ENCODE assay signal across 9 mouse cellular contexts in genomic region chr5:114618851-114619250, GRCm38 (mm10). TPM values are rescaled to one million over a fixed set of nuclear protein-coding genes. Genes with fewer than 3 reads are reported as not detected.
DNase-seq lines count a peak whose midpoint lies in the region; ATAC-seq and TF ChIP-seq lines count a peak whose summit lies in the region.
"Had no signal": no experiment of that assay in that cellular context is flagged by ENCODE, and none has a peak within 500 bp of the region (broad histone marks: within the 10 kb centered on the region; RNA-seq: fewer than 3 reads in every experiment).

No protein-coding gene starts in this region.

- no peaks in the 10 kb centered on the region for H3K9me3 ChIP-seq in forebrain, postnatal 0 days (ENCODE audit: low read length)
- H3K9me3 ChIP-seq in forebrain, embryonic 13.5 days (replicated peaks), result no peaks in the 10 kb centered on the region
- H3K9me3 ChIP-seq in midbrain, embryonic 15.5 days, result no peaks in the 10 kb centered on the region
- H3K9me3 ChIP-seq: liver, embryonic 15.5 days had no signal

- TF ChIP-seq POLR2A in bone marrow, adult 2 months (IDR thresholded peaks at IDR 0.05; ENCODE audit: borderline replicate concordance, control insufficient read depth, low read depth, low read length), result no peak

- H3K79me2 ChIP-seq in C2C12 (ENCODE audit: control insufficient read depth, insufficient read depth), result no peaks in the 10 kb centered on the region

- no peak overlapping the region for H3ac ChIP-seq in C2C12 (ENCODE audit: control insufficient read depth, insufficient read length, low read depth)

- DNase-seq in forebrain, postnatal 0 days, result peak; percentile 91
- DNase-seq in frontal cortex, postnatal 25 days (ENCODE audit: low spot score in 2 of 2), result peak; percentile 53 to 54
- peak; percentile 40 for DNase-seq in left cerebral cortex, adult 11 months (ENCODE audit: low spot score)
- DNase-seq in testis, postnatal 14 days (ENCODE audit: low spot score), result peak; percentile 77

- H3K4me1 ChIP-seq in forebrain, postnatal 0 days (ENCODE audit: insufficient read depth), result no peaks in the 10 kb centered on the region
- H3K4me1 ChIP-seq in forebrain, embryonic 13.5 days, result no peaks in the 10 kb centered on the region
- H3K4me1 ChIP-seq in bone marrow, adult 2 months (ENCODE audit: control insufficient read depth, insufficient read depth, low read length), result no peaks in the 10 kb centered on the region
- H3K4me1 ChIP-seq in midbrain, embryonic 15.5 days, result no peaks in the 10 kb centered on the region

- no peak overlapping the region for H3K4me2 ChIP-seq in forebrain, postnatal 0 days (ENCODE audit: low read depth)
- no peak overlapping the region for H3K4me2 ChIP-seq in forebrain, embryonic 13.5 days
- no peak overlapping the region for H3K4me2 ChIP-seq in midbrain, embryonic 15.5 days
- H3K4me2 ChIP-seq: liver, embryonic 15.5 days had no signal

- no peaks in the 10 kb centered on the region for H3K36me3 ChIP-seq in forebrain, postnatal 0 days (ENCODE audit: insufficient read depth)
- H3K36me3 ChIP-seq in forebrain, embryonic 13.5 days (ENCODE audit: poor library complexity, severe bottlenecking), result no peaks in the 10 kb centered on the region
- H3K36me3 ChIP-seq in C2C12 (ENCODE audit: control insufficient read depth, insufficient read depth), result no peaks in the 10 kb centered on the region
- H3K36me3 ChIP-seq in midbrain, embryonic 15.5 days (replicated peaks), result no peaks in the 10 kb centered on the region
- H3K36me3 ChIP-seq: liver, embryonic 15.5 days had no signal

- peaks cover 6% of the 10 kb centered on the region; the same call in 1 of the 2 replicates for H3K27me3 ChIP-seq in forebrain, postnatal 0 days (ENCODE audit: insufficient read depth, low read length)
- H3K27me3 ChIP-seq in forebrain, embryonic 13.5 days, result no peaks in the 10 kb centered on the region
- peaks cover 33% of the 10 kb centered on the region for H3K27me3 ChIP-seq in C2C12 (ENCODE audit: control insufficient read depth, insufficient read depth, insufficient read length)
- no peaks in the 10 kb centered on the region for H3K27me3 ChIP-seq in midbrain, embryonic 15.5 days (replicated peaks)
- H3K27me3 ChIP-seq: liver, embryonic 15.5 days had no signal

- no peak overlapping the region for H3K27ac ChIP-seq in forebrain, postnatal 0 days (ENCODE audit: low read depth, low read length)
- no peak overlapping the region for H3K27ac ChIP-seq in forebrain, embryonic 13.5 days
- H3K27ac ChIP-seq in bone marrow, adult 2 months (ENCODE audit: control insufficient read depth, insufficient read depth, low read depth, low read length, poor library complexity), result no peak overlapping the region
- no peak overlapping the region for H3K27ac ChIP-seq in midbrain, embryonic 15.5 days
- H3K27ac ChIP-seq: liver, embryonic 15.5 days had no signal

- H3K9ac ChIP-seq in forebrain, postnatal 0 days, result no peak overlapping the region
- no peak overlapping the region for H3K9ac ChIP-seq in forebrain, embryonic 13.5 days
- H3K9ac ChIP-seq in midbrain, embryonic 15.5 days, result no peak overlapping the region
- H3K9ac ChIP-seq: liver, embryonic 15.5 days had no signal

- peak; percentile 60 for ATAC-seq in forebrain, postnatal 0 days
- no peak; the same call in 1 of the 2 replicates for ATAC-seq in forebrain, embryonic 13.5 days
- ATAC-seq in midbrain, embryonic 15.5 days (replicated peaks), result 0 out of 2 replicates have a peak, but pooled peaks have one; percentile 12

- WGBS in forebrain, postnatal 0 days, result 20% methylated on average over 8 of the region's 8 CpGs
- 26% methylated on average over 8 of the region's 8 CpGs for WGBS in forebrain, embryonic 13.5 days
- 17% methylated on average over 8 of the region's 8 CpGs for WGBS in bone marrow, adult 2 months
- 25% methylated on average over 8 of the region's 8 CpGs for WGBS in midbrain, embryonic 15.5 days

- TF ChIP-seq CTCF in forebrain, postnatal 0 days (IDR thresholded peaks at IDR 0.05; ENCODE audit: low read depth), result peak; percentile 94
- peak; percentile 63 for TF ChIP-seq CTCF in C2C12 (IDR thresholded peaks at IDR 0.05; ENCODE audit: control insufficient read depth, insufficient read depth, insufficient read length)
- TF ChIP-seq CTCF in bone marrow, adult 2 months (IDR thresholded peaks at IDR 0.05; ENCODE audit: control insufficient read depth, insufficient read depth, low read length), result peak; percentile 92

- H3K4me3 ChIP-seq in forebrain, postnatal 0 days (ENCODE audit: low read depth, low read length), result no peak overlapping the region
- no peak overlapping the region for H3K4me3 ChIP-seq in forebrain, embryonic 13.5 days
- no peak overlapping the region for H3K4me3 ChIP-seq in C2C12 (ENCODE audit: insufficient read depth, poor library complexity, severe bottlenecking)
- no peak overlapping the region for H3K4me3 ChIP-seq in bone marrow, adult 2 months (replicated peaks; ENCODE audit: control insufficient read depth, low read depth, low read length)
- H3K4me3 ChIP-seq in midbrain, embryonic 15.5 days, result no peak overlapping the region
- H3K4me3 ChIP-seq: liver, embryonic 15.5 days had no signal

- H3K79me3 ChIP-seq in C2C12 (ENCODE audit: low read depth), result no peaks in the 10 kb centered on the region

TF ChIP-seq in C2C12, 6 proteins besides CTCF, POLR2A, EP300 and RAD21:
- TF ChIP-seq MYOG (IDR thresholded peaks at IDR 0.05; ENCODE audit: control insufficient read depth, extremely low read depth, insufficient read length), result no peak
- TF ChIP-seq USF1 (IDR thresholded peaks at IDR 0.05; ENCODE audit: low read depth), result no peak
- no peak for TF ChIP-seq CEBPB (IDR thresholded peaks at IDR 0.05; ENCODE audit: low read depth)
- TF ChIP-seq FOSL1 (IDR thresholded peaks at IDR 0.05; ENCODE audit: insufficient read depth, low read length, poor library complexity, severe bottlenecking), result no peak
- TF ChIP-seq MYOD1 (IDR thresholded peaks at IDR 0.05; ENCODE audit: control insufficient read depth, insufficient read length, low read depth), result no peak
- no peak for TF ChIP-seq MAX (IDR thresholded peaks at IDR 0.05)

RNA-seq across cellular contexts. Expression of gene Trpv4, which starts 39.4 kb away (rescaled TPM):
- 0.81 and 1.5 TPM in 2 replicates for total RNA-seq in forebrain, postnatal 0 days (2014; rRNA removed)
- polyA plus RNA-seq in forebrain, postnatal 0 days (2015; fragmentation: Nextera tagmentation; extraction: Ambion mirVana), result 1.3 and 2.4 TPM in 2 replicates
- polyA plus RNA-seq in forebrain, embryonic 13.5 days (2015; fragmentation: Nextera tagmentation; extraction: Ambion mirVana), result 0.39 and 0.47 TPM in 2 replicates
- polyA plus RNA-seq in C2C12 (2012; fragmentation: generic; extraction: Trizol), result 0.55 TPM
- polyA plus RNA-seq in bone marrow, adult 2 months (2011; ENCODE audit: insufficient read depth, insufficient read length, low replicate concordance, missing spikeins), result 1.3 and 5.0 TPM in 2 replicates
- polyA plus RNA-seq in midbrain, embryonic 15.5 days (2015; fragmentation: Nextera tagmentation; extraction: Ambion mirVana), result 0.69 and 0.92 TPM in 2 replicates

RNA-seq across cellular contexts. Expression of gene Fam222a, which starts 51.0 kb away (rescaled TPM):
- 6.2 and 8.2 TPM in 2 replicates for total RNA-seq in forebrain, postnatal 0 days (2014; rRNA removed)
- 2.9 and 3.4 TPM in 2 replicates for polyA plus RNA-seq in forebrain, postnatal 0 days (2015; fragmentation: Nextera tagmentation; extraction: Ambion mirVana)
- 4.8 and 4.9 TPM in 2 replicates for polyA plus RNA-seq in forebrain, embryonic 13.5 days (2015; fragmentation: Nextera tagmentation; extraction: Ambion mirVana)
- polyA plus RNA-seq in C2C12 (2012; fragmentation: generic; extraction: Trizol), result 0.06 TPM
- polyA plus RNA-seq in bone marrow, adult 2 months (2011; ENCODE audit: insufficient read depth, insufficient read length, low replicate concordance, missing spikeins), result 0.92 TPM in 1 of 2 replicates, not detected in the other
- 7.1 and 8.1 TPM in 2 replicates for polyA plus RNA-seq in midbrain, embryonic 15.5 days (2015; fragmentation: Nextera tagmentation; extraction: Ambion mirVana)

Comparison
In these comparisons a context has a peak if more than half of its experiments do, and no peak if none do; other contexts are left out.
1. DNase-seq: peak in every context shown above with its lines; median percentile 91 in forebrain, postnatal 0 days; 77 in testis, postnatal 14 days; 54 in frontal cortex, postnatal 25 days; 40 in left cerebral cortex, adult 11 months.